Mouse (Mus musculus) stomach, embryonic 16.5 days (tissue): ENCODE measurements at regions not wholly inside any gene's neighbourhood (a gene's known extent, or its start where the extent isn't known, plus 50 kb on each side); places are given as distances from the start of the nearest gene placed in this dataset.

Experiments used
- ATAC-seq: fragments of 200-750 bp; cut with Nextera tagmentation; 2 replicates; pipeline ENCODE4 v1.8.0; 2017; ENCODE audit warnings: moderate number of reproducible peaks, moderate TSS enrichment; ENCODE audit not compliant: insufficient read depth, low FRiP score
- H3K27ac ChIP-seq: fragments of 300-500 bp; sonication (generic); 2 replicates; pipeline ENCODE4 v1.5.1; 2014; ENCODE audit warnings: low read length
- H3K27me3 ChIP-seq: fragments of 300-500 bp; sonication (generic); 2 replicates; pipeline ENCODE4 v1.6.1; 2014; ENCODE audit warnings: low read length, control low read depth, mixed read lengths; ENCODE audit not compliant: control insufficient read depth, insufficient read depth
- H3K36me3 ChIP-seq: fragments of 300-500 bp; sonication (generic); 2 replicates; pipeline ENCODE4 v1.6.1; 2014; ENCODE audit warnings: low read length; ENCODE audit not compliant: control insufficient read depth, insufficient read depth
- H3K4me1 ChIP-seq: fragments of 300-500 bp; sonication (generic); 2 replicates; pipeline ENCODE4 v1.6.1; 2014; ENCODE audit warnings: low read length, control low read depth, mixed read lengths; ENCODE audit not compliant: control insufficient read depth, insufficient read depth
- H3K4me2 ChIP-seq: fragments of 300-500 bp; sonication (generic); 2 replicates; pipeline ENCODE4 v1.6.1; 2014; ENCODE audit warnings: low read depth, low read length, mixed read lengths
- H3K4me3 ChIP-seq: fragments of 300-500 bp; sonication (generic); replicated peaks from 2 replicates; pipeline ENCODE4 v1.5.1; 2014; ENCODE audit warnings: mild to moderate bottlenecking, low read length
- H3K9ac ChIP-seq: fragments of 300-500 bp; sonication (generic); 2 replicates; pipeline ENCODE4 v1.6.1; 2014; ENCODE audit warnings: low read length
- H3K9me3 ChIP-seq: fragments of 300-500 bp; sonication (generic); replicated peaks from 2 replicates; pipeline ENCODE4 v1.6.1; 2016; ENCODE audit warnings: low read length, control low read depth; ENCODE audit not compliant: control insufficient read depth
- WGBS: fragments of 180-500 bp; shearing (Covaris S2); extraction: QIAGEN DNeasy Blood & Tissue Kit; methylation state at CpG from one replicate; pipeline ENCODE4 v1.1.7; 2014; 5-methylcytosine and 5-hydroxymethylcytosine counted together

DNA sequence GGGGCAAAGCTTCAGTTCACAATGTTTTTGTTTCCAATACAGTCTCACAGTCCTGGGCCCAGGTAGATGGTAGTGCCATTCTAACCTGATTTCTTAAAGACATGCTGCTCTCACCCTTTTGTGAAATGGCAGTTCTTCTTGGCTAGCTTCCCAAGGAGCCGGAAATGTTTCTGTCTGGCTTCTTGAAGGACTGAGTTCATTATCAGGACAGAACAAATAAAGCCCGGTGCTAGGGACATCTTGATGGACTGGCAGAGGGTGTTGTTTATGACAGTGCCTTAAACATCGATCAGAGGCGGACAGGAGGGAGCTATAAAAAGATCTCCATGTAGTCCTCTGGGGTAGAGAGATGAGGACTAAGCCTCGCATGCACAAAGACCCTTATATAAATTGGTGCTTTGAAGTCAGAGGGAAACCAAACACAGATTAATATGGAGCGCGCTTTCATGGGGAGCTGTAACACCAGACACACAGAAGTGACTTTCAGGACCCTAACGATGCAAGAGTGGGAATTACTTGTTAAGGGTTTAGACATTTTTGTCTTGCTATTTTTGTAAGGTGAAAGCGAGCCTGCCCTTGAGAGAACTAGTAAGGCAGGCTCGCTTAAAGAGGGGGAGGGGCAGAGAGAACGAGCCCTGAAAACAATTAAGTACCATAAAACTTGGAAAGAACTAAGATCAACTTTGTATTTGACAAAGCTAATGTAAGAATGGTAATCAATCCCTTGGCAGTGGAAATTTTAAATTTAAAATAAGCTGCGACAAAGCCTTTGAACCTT is 96.2 kb downstream of the Fzd1 start:
- H3K27me3 ChIP-seq: no peaks in the 10 kb centered on the region
- H3K9ac ChIP-seq: no peak overlapping the region
- 25% methylated on average over 12 of the region's 12 CpGs for WGBS
- H3K9me3 ChIP-seq: peaks cover 4% of the 10 kb centered on the region; the same call in 1 of the 2 replicates
- H3K4me3 ChIP-seq: 0 out of 2 replicates have a peak overlapping the region, but pooled peaks have one; percentile 2
- H3K4me2 ChIP-seq: peak overlapping the region; percentile 40
- H3K36me3 ChIP-seq: no peaks in the 10 kb centered on the region
- no peak overlapping the region for H3K27ac ChIP-seq
- no peak; the same call in 1 of the 2 replicates for ATAC-seq
- H3K4me1 ChIP-seq: peaks cover 8% of the 10 kb centered on the region; the same call in 1 of the 2 replicates

DNA sequence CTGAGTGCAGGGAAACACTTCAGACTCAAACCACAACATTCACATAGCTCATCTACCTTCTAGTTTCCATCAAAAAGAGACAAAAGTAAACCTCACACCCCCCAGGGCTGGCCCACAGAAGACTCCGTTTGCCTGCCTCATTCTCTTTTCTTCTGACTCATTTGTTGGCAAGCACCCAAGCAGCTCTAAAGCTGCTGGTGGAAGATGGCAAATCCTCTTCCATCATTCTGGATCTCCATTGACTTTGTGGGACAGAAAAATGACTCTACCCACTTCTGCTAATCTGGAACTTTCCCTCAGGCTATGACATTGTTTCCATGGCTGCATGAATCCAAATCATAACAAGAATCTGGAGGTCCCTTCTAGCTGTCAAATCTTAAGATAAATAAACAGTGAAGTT is 99.9 kb downstream of the Fzd1 start:
- Histone ChIP-seq H3K9ac (no peak overlapping the region), H3K27ac (no peak overlapping the region), H3K9me3 (peaks cover 4% of the 10 kb centered on the region; the same call in 1 of the 2 replicates), H3K4me1 (peaks cover 8% of the 10 kb centered on the region; the same call in 1 of the 2 replicates), H3K27me3 (no peaks in the 10 kb centered on the region), H3K4me2 (no peak overlapping the region), H3K36me3 (no peaks in the 10 kb centered on the region), H3K4me3 (no peak overlapping the region)
- 13% methylated on average over 1 of the region's 1 CpGs for WGBS
- no peak for ATAC-seq

DNA sequence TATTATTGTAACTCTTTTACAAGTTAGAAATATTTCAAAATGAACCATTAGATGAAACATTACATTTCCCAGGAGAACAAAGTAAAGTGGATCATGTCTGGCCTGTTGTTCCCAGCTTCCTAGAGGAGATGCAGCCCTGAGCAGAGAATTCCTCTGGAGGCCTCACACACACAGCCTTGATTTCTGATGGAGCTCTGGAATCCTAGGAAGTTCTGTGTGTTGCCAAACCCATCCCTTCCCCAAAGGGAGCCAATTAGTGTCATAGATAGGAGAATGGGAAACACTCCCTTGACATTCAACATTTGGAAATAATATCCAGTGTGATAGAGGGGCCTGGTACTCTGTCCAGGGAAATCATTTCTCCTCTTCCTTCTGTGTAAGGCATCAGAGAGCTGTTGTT is 103.6 kb downstream of the Fzd1 start:
- Histone ChIP-seq H3K4me1 (peaks cover 10% of the 10 kb centered on the region; the same call in 1 of the 2 replicates), H3K36me3 (no peaks in the 10 kb centered on the region), H3K27me3 (no peaks in the 10 kb centered on the region), H3K27ac (no peak overlapping the region), H3K9ac (no peak overlapping the region), H3K4me3 (no peak overlapping the region), H3K4me2 (no peak overlapping the region), H3K9me3 (peaks cover 4% of the 10 kb centered on the region; the same call in 1 of the 2 replicates)
- no peak for ATAC-seq

- Histone ChIP-seq H3K9me3 (no peaks in the 10 kb centered on the region), H3K27ac (no peak overlapping the region), H3K36me3 (no peaks in the 10 kb centered on the region), H3K9ac (no peak overlapping the region), H3K4me3 (no peak overlapping the region), H3K4me1 (peaks cover 10% of the 10 kb centered on the region; the same call in 1 of the 2 replicates), H3K4me2 (no peak overlapping the region), H3K27me3 (no peaks in the 10 kb centered on the region)
- ATAC-seq: no peak
- 69% methylated on average over 6 of the region's 6 CpGs for WGBS
These were observed 106.5 kb downstream of the Fzd1 start for GRCm38 (mm10) chr5:4651167-4651955.

- no peaks in the 10 kb centered on the region for H3K27me3 ChIP-seq
- H3K9me3 ChIP-seq: no peaks in the 10 kb centered on the region
- WGBS: 80% methylated on average over 3 of the region's 3 CpGs
- no peak overlapping the region for H3K4me3 ChIP-seq
- H3K9ac ChIP-seq: no peak overlapping the region
- 0 out of 2 replicates have a peak overlapping the region, but pooled peaks have one; percentile 27 for H3K27ac ChIP-seq
- H3K4me1 ChIP-seq: peaks cover 10% of the 10 kb centered on the region; the same call in 1 of the 2 replicates
- H3K36me3 ChIP-seq: no peaks in the 10 kb centered on the region
- no peak overlapping the region for H3K4me2 ChIP-seq
- no peak for ATAC-seq
These were observed 107.1 kb downstream of the Fzd1 start for GRCm38 (mm10) chr5:4650709-4651108.

GRCm38 (mm10) chr5:4649858-4650556 is 107.8 kb downstream of the Fzd1 start:
- H3K27ac ChIP-seq: peak overlapping the region; percentile 3; the same call in 1 of the 2 replicates
- H3K36me3 ChIP-seq: no peaks in the 10 kb centered on the region
- H3K27me3 ChIP-seq: no peaks in the 10 kb centered on the region
- H3K4me3 ChIP-seq: peak overlapping the region; percentile 12; the same call in 1 of the 2 replicates
- H3K9ac ChIP-seq: 0 out of 2 replicates have a peak overlapping the region, but pooled peaks have one; percentile 10
- 20% methylated on average over 6 of the region's 6 CpGs for WGBS
- H3K9me3 ChIP-seq: no peaks in the 10 kb centered on the region
- no peak; the same call in 1 of the 2 replicates for ATAC-seq
- H3K4me1 ChIP-seq: peaks cover 10% of the 10 kb centered on the region; the same call in 1 of the 2 replicates
- H3K4me2 ChIP-seq: 0 out of 2 replicates have a peak overlapping the region, but pooled peaks have one; percentile 9

DNA sequence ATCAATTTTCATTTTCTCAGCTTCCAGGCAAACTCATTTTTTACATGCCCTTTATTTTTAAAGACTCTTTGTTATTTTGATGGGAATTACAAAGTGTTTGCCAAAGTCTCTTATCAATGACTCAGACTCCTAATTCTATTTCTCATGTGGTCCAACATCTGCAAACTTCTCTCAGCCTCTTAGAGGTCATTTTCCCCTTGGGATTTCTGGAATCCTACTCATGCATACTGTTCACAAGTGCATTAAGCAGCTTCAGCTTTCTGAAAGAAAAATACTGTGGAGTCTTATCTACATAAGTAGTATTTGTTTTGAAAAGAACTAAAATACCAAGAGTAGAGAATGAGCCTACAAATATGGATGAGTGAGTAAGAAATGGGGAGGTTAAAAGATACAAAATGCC is 116.8 kb downstream of the Fzd1 start:
- H3K9ac ChIP-seq: no peak overlapping the region
- H3K4me1 ChIP-seq: no peaks in the 10 kb centered on the region
- no peaks in the 10 kb centered on the region for H3K9me3 ChIP-seq
- H3K4me3 ChIP-seq: no peak overlapping the region
- no peak overlapping the region for H3K27ac ChIP-seq
- H3K36me3 ChIP-seq: no peaks in the 10 kb centered on the region
- no peak overlapping the region for H3K4me2 ChIP-seq
- no peak for ATAC-seq
- no peaks in the 10 kb centered on the region for H3K27me3 ChIP-seq

- Histone ChIP-seq H3K4me1 (no peaks in the 10 kb centered on the region), H3K9me3 (no peaks in the 10 kb centered on the region), H3K36me3 (no peaks in the 10 kb centered on the region), H3K4me3 (no peak overlapping the region), H3K27me3 (no peaks in the 10 kb centered on the region), H3K27ac (no peak overlapping the region), H3K4me2 (no peak overlapping the region), H3K9ac (no peak overlapping the region)
- WGBS: 52% methylated on average over 3 of the region's 3 CpGs
- no peak for ATAC-seq
These were observed 124.1 kb downstream of the Fzd1 start for GRCm38 (mm10) chr5:4633763-4634162.
